Mouse (Mus musculus) MEL (cell line): Measurements from ENCODE around the gene Crocc. TPM values are rescaled to one million over a fixed set of nuclear protein-coding genes. Genes with fewer than 3 reads are reported as not detected.

Experiments used
- DNase-seq: peaks from one replicate; pipeline ENCODE4 v3.0.0; 2011; ENCODE audit warnings: low read depth, low spot score
- H3K27ac ChIP-seq: 2 replicates; pipeline ENCODE4 v1.5.1; 2012; ENCODE audit warnings: low read depth, mild to moderate bottlenecking, control low read depth, low read length, moderate library complexity; ENCODE audit not compliant: control insufficient read depth
- H3K27me3 ChIP-seq, 2 experiments: fragments of 150-350 bp in 1 of 2; sonication (generic) in 1 of 2; 2 replicates each; pipeline ENCODE4 v1.6.1; 2012; ENCODE audit warnings: low read length in 2 of 2, mild to moderate bottlenecking in 2 of 2, improper control_type of control experiment in 1 of 2, moderate library complexity in 1 of 2; ENCODE audit not compliant: insufficient read depth in 2 of 2, control insufficient read depth in 1 of 2
- H3K36me3 ChIP-seq, 2 experiments: 2 replicates each; pipeline ENCODE4 v1.6.1; 2012 to 2014; ENCODE audit warnings: low read length in 2 of 2, improper control_type of control experiment in 1 of 2, inconsistent platforms in 1 of 2, mild to moderate bottlenecking in 1 of 2; ENCODE audit not compliant: insufficient read depth in 2 of 2, control insufficient read depth in 1 of 2
- H3K4me1 ChIP-seq, 2 experiments: fragments of 150-350 bp in 1 of 2; sonication (generic) in 1 of 2; 2 replicates each; pipeline ENCODE4 v1.6.1; 2012; ENCODE audit warnings: low read length in 2 of 2, improper control_type of control experiment in 1 of 2, mild to moderate bottlenecking in 1 of 2; ENCODE audit not compliant: insufficient read depth in 2 of 2, control insufficient read depth in 1 of 2
- H3K4me3 ChIP-seq, 2 experiments: fragments of 150-350 bp in 1 of 2; sonication (generic) in 1 of 2; 2 replicates each; pipeline ENCODE4 v1.5.1; 2012; ENCODE audit warnings: low read depth in 2 of 2, low read length in 2 of 2, mild to moderate bottlenecking in 2 of 2, moderate library complexity in 2 of 2, control low read depth in 1 of 2, improper control_type of control experiment in 1 of 2; ENCODE audit not compliant: control insufficient read depth in 1 of 2, insufficient read depth in 1 of 2
- H3K79me2 ChIP-seq: 2 replicates; pipeline ENCODE4 v1.6.1; 2012; ENCODE audit warnings: mild to moderate bottlenecking, low read length, moderate library complexity; ENCODE audit not compliant: control insufficient read depth, poor library complexity, insufficient read depth
- H3K9ac ChIP-seq: 2 replicates; pipeline ENCODE4 v1.6.1; 2012; ENCODE audit warnings: low read depth, mild to moderate bottlenecking, control low read depth, low read length, moderate library complexity; ENCODE audit not compliant: control insufficient read depth, poor library complexity, severe bottlenecking
- H3K9me3 ChIP-seq: fragments of 150-350 bp; sonication (generic); replicated peaks from 2 replicates; pipeline ENCODE4 v1.6.1; 2012; ENCODE audit warnings: mild to moderate bottlenecking, low read length, improper control_type of control experiment, moderate library complexity; ENCODE audit not compliant: insufficient read depth
- BHLHE40 ChIP-seq: IDR thresholded peaks from 2 replicates; pipeline ENCODE4 v1.6.1; 2012; ENCODE audit warnings: low read depth, mild to moderate bottlenecking, inconsistent platforms, low read length, improper control_type of control experiment, borderline replicate concordance
- CHD2 ChIP-seq: IDR thresholded peaks from 2 replicates; pipeline ENCODE4 v1.6.1; 2011; ENCODE audit warnings: low read length, improper control_type of control experiment
- CTCF ChIP-seq, 3 experiments: IDR thresholded peaks in 2 of 3; conservative IDR thresholded peaks in 1 of 3; 2 replicates each; pipeline ENCODE4 v1.5.1; 2011 to 2012; ENCODE audit warnings: low read length in 3 of 3, low read depth in 2 of 3, mild to moderate bottlenecking in 2 of 3, improper control_type of control experiment in 1 of 3, inconsistent platforms in 1 of 3, mixed read lengths in 1 of 3, moderate library complexity in 1 of 3; ENCODE audit not compliant: control insufficient read depth in 1 of 3, insufficient read depth in 1 of 3, poor library complexity in 1 of 3, severe bottlenecking in 1 of 3
- ELF1 ChIP-seq: IDR thresholded peaks from 2 replicates; pipeline ENCODE4 v1.6.1; 2014; ENCODE audit warnings: low read depth, mild to moderate bottlenecking, inconsistent platforms, low read length, improper control_type of control experiment, moderate library complexity
- ETS1 ChIP-seq: IDR thresholded peaks from 2 replicates; pipeline ENCODE4 v1.6.1; 2012; ENCODE audit warnings: low read depth, mild to moderate bottlenecking, inconsistent platforms, low read length, improper control_type of control experiment, moderate library complexity
- GATA1 ChIP-seq: IDR thresholded peaks from 2 replicates; pipeline ENCODE4 v1.6.1; 2011; ENCODE audit warnings: low read depth, low read length, improper control_type of control experiment
- JUND ChIP-seq: IDR thresholded peaks from 2 replicates; pipeline ENCODE4 v1.6.1; 2011; ENCODE audit warnings: low read depth, mild to moderate bottlenecking, improper control_type of control experiment, low read length
- KAT2A ChIP-seq: conservative IDR thresholded peaks from 2 replicates; pipeline ENCODE4 v1.6.1; 2012; ENCODE audit warnings: low read depth, low read length, improper control_type of control experiment, inconsistent platforms
- MAFK ChIP-seq: IDR thresholded peaks from 2 replicates; pipeline ENCODE4 v1.6.1; 2011; ENCODE audit warnings: low read depth, mild to moderate bottlenecking, low read length, improper control_type of control experiment, borderline replicate concordance
- MAX ChIP-seq: IDR thresholded peaks from 2 replicates; pipeline ENCODE4 v1.6.1; 2011; ENCODE audit warnings: low read length, improper control_type of control experiment
- MAZ ChIP-seq: IDR thresholded peaks from 2 replicates; pipeline ENCODE4 v1.6.1; 2012; ENCODE audit warnings: low read depth, mild to moderate bottlenecking, inconsistent platforms, low read length, improper control_type of control experiment
- NELFE ChIP-seq: IDR thresholded peaks from 2 replicates; pipeline ENCODE4 v1.6.1; 2011; ENCODE audit warnings: low read depth, low read length, improper control_type of control experiment
- NRF1 ChIP-seq: IDR thresholded peaks from 2 replicates; pipeline ENCODE4 v1.6.1; 2014; ENCODE audit warnings: low read depth, mild to moderate bottlenecking, inconsistent platforms, low read length, improper control_type of control experiment, moderate library complexity; ENCODE audit not compliant: poor library complexity, insufficient read depth, severe bottlenecking
- POLR2A ChIP-seq, 2 experiments: IDR thresholded peaks; 2 replicates each; pipeline ENCODE4 v1.6.1; 2011 to 2012; ENCODE audit warnings: low read length in 2 of 2, mild to moderate bottlenecking in 2 of 2, control low read depth in 1 of 2, improper control_type of control experiment in 1 of 2, low read depth in 1 of 2, moderate library complexity in 1 of 2; ENCODE audit not compliant: control insufficient read depth in 1 of 2, insufficient read depth in 1 of 2, poor library complexity in 1 of 2
- POLR2AphosphoS5 ChIP-seq: IDR thresholded peaks from 2 replicates; pipeline ENCODE4 v1.6.1; 2012; ENCODE audit warnings: low read depth, borderline replicate concordance, mild to moderate bottlenecking, inconsistent platforms, low read length, moderate library complexity, mixed read lengths
- RAD21 ChIP-seq: IDR thresholded peaks from 2 replicates; pipeline ENCODE4 v1.6.1; 2011; ENCODE audit warnings: mild to moderate bottlenecking, low read depth, low read length, improper control_type of control experiment
- RCOR1 ChIP-seq: IDR thresholded peaks from 2 replicates; pipeline ENCODE4 v1.6.1; 2012; ENCODE audit warnings: low read depth, mild to moderate bottlenecking, inconsistent platforms, low read length, improper control_type of control experiment
- TAL1 ChIP-seq: IDR thresholded peaks from 2 replicates; pipeline ENCODE4 v1.6.1; 2012; ENCODE audit warnings: mild to moderate bottlenecking, inconsistent platforms, low read length, moderate library complexity, mixed read lengths
- TBP ChIP-seq: IDR thresholded peaks from 2 replicates; pipeline ENCODE4 v1.8.0; 2011; ENCODE audit warnings: low read depth, low read length, improper control_type of control experiment
- TCF12 ChIP-seq: IDR thresholded peaks from 2 replicates; pipeline ENCODE4 v1.6.1; 2014; ENCODE audit warnings: low read depth, mild to moderate bottlenecking, inconsistent platforms, low read length, improper control_type of control experiment, moderate library complexity
- USF1 ChIP-seq: IDR thresholded peaks from 2 replicates; pipeline ENCODE4 v1.6.1; 2014; ENCODE audit warnings: low read depth, mild to moderate bottlenecking, inconsistent platforms, low read length, improper control_type of control experiment, moderate library complexity
- USF2 ChIP-seq, 2 experiments: IDR thresholded peaks; 2 replicates each; pipeline ENCODE4 v1.6.1; 2011 to 2012; ENCODE audit warnings: improper control_type of control experiment in 2 of 2, low read length in 2 of 2, borderline replicate concordance in 1 of 2, inconsistent platforms in 1 of 2, low read depth in 1 of 2, mild to moderate bottlenecking in 1 of 2; ENCODE audit not compliant: insufficient read depth in 1 of 2
- ZC3H11A ChIP-seq: IDR thresholded peaks from 2 replicates; pipeline ENCODE4 v1.6.1; 2012; ENCODE audit warnings: low read depth, mild to moderate bottlenecking, inconsistent platforms, low read length, improper control_type of control experiment
- ZKSCAN1 ChIP-seq: IDR thresholded peaks from 2 replicates; pipeline ENCODE4 v1.6.1; 2012; ENCODE audit warnings: low read depth, mild to moderate bottlenecking, inconsistent platforms, low read length, improper control_type of control experiment, moderate library complexity
- ZMIZ1 ChIP-seq: IDR thresholded peaks from 2 replicates; pipeline ENCODE4 v1.6.1; 2012; ENCODE audit warnings: low read depth, mild to moderate bottlenecking, inconsistent platforms, low read length, improper control_type of control experiment, moderate library complexity
- polyA plus RNA-seq, 2 experiments: library from polyadenylated mRNA; stranded (reverse) in 1 of 2; unstranded in 1 of 2; fragments of >175 nt in 1 of 2; fragments of >200 nt in 1 of 2; gene quantifications; 2 replicates each; pipeline versions ENCODE4 v1.2.1 to v1.2.4; 2012; ENCODE audit warnings: low replicate concordance in 2 of 2, low read depth in 1 of 2; ENCODE audit not compliant: insufficient read length in 2 of 2, insufficient read depth in 1 of 2, missing spikeins in 1 of 2
- total RNA-seq: library from RNA; depleted of rRNA; stranded (reverse); fragments of 300-350 nt; gene quantifications from 2 replicates; pipeline ENCODE4 v1.2.3, GENCODE M21; 2012

Crocc gene
- total and polyA plus RNA-seq, 3 experiments: 0.77 to 3.6 TPM; not detected in 1

DNA sequence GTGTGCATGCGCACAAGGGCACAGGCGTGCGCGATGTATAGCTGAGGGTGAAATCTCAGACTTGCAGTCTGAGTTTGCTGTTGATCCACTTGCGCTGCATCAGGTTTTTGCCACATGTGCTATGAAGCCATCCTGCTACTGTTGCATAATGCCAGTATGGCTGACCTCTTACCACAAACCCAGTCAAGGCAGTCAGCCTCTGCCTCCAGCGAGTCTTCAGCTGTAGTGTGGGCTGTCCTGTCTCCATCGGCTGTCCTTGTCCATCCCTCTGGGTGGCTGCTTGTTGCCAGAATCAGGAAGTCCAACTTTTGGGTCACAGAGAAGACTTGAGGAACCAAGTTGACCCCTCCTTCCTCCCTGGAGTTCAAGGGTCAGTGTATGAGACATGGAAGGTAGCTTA lies 85.0 kb downstream of the Crocc start:
- H3K4me3 ChIP-seq: no peak overlapping the region
- peaks cover 0 to 13% of the 10 kb centered on the region in 2 experiments; a peak in 3 of 4 replicates for H3K4me1 ChIP-seq

DNA sequence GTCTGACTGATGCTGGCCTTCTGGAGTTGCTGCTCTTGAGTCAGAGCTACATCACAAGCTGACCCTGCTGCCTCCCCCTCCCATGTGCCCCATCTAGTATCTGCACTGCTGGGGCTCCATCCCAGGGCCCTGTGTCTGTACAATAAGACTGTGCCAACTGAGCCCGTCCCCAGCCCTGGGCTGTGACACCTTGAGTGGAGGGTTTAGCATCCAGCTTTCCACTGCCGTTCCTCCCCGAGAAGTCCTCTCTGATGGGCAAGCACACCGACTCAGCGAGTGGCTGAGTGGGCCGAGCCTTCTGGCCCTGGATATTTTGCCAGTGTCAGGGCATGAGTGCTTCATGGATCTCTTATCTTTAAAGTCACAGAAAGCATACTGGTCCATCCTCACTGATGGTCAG lies 85.9 kb downstream of the Crocc start:
- DNase-seq: no peak
- H3K36me3 ChIP-seq: peaks cover 4 to 9% of the 10 kb centered on the region in 2 experiments; a peak in 3 of 4 replicates
- no peaks in the 10 kb centered on the region for H3K27me3 ChIP-seq
- H3K9me3 ChIP-seq: no peaks in the 10 kb centered on the region
- H3K79me2 ChIP-seq: no peaks in the 10 kb centered on the region
- H3K9ac ChIP-seq: no peak overlapping the region
- no peak overlapping the region for H3K4me3 ChIP-seq
- no peak overlapping the region for H3K27ac ChIP-seq
- peaks cover 0 to 13% of the 10 kb centered on the region in 2 experiments; a peak in 3 of 4 replicates for H3K4me1 ChIP-seq
- TF ChIP-seq CTCF (IDR thresholded peaks at IDR 0.05 in 2 of 3, conservative IDR thresholded peaks at IDR 0.05 in 1 of 3; ENCODE audit: control insufficient read depth in 1 of 3, insufficient read depth in 1 of 3, low read depth in 2 of 3, low read length in 3 of 3, poor library complexity in 1 of 3, severe bottlenecking in 1 of 3) (no peak), ETS1 (no peak)

More for the DNA sequence above, 85.0 kb downstream of the Crocc start:
- Histone ChIP-seq H3K36me3 (peaks cover 4 to 9% of the 10 kb centered on the region in 2 experiments; a peak in 3 of 4 replicates), H3K79me2 (no peaks in the 10 kb centered on the region), H3K9ac (no peak overlapping the region), H3K27me3 (no peaks in the 10 kb centered on the region), H3K9me3 (no peaks in the 10 kb centered on the region), H3K27ac (no peak overlapping the region)
- no peak for DNase-seq
- TF ChIP-seq RAD21 (no peak), ETS1 (no peak), ZKSCAN1 (no peak), JUND (no peak), MAZ (no peak), TAL1 (no peak), ZC3H11A (no peak), RCOR1 (no peak), MAFK (no peak), ZMIZ1 (no peak), POLR2A (IDR thresholded peaks at IDR 0.05; ENCODE audit: control insufficient read depth in 1 of 2, insufficient read depth in 1 of 2, low read depth in 1 of 2, low read length in 2 of 2, poor library complexity in 1 of 2) (no peak), MAX (no peak), KAT2A (no peak), POLR2AphosphoS5 (no peak)

DNA sequence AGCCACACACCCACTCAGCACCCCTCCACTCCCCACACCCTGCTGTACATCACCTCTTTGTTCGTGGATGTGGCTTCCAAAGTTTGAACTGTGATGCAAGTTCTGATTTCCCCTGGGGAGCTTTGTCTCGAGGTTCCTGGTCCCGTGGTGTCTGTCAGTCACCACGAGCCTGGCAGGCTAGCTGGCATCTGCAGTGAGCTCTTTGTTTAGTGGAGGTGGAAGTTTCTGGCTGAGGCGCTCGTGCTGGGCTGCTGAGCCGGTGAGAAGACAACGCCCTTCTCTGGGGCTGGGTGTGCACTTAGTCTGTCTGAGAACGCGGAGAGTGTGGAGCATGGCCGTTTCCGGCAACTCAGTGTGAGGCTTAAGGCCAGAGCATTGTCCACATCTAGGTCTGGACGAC lies 88.7 kb downstream of the Crocc start:
- Histone ChIP-seq H3K36me3 (peaks cover 0 to 2% of the 10 kb centered on the region in 2 experiments; a peak in 1 of 4 replicates), H3K4me3 (no peak overlapping the region), H3K27ac (no peak overlapping the region)

More for the DNA sequence above, 88.7 kb downstream of the Crocc start:
- Histone ChIP-seq H3K79me2 (no peaks in the 10 kb centered on the region), H3K9me3 (no peaks in the 10 kb centered on the region)
- TF ChIP-seq NRF1 (no peak), TBP (no peak), GATA1 (no peak), CHD2 (no peak), MAFK (no peak), BHLHE40 (no peak), MAZ (no peak), ZC3H11A (no peak), CTCF (IDR thresholded peaks at IDR 0.05 in 2 of 3, conservative IDR thresholded peaks at IDR 0.05 in 1 of 3; ENCODE audit: control insufficient read depth in 1 of 3, insufficient read depth in 1 of 3, low read depth in 2 of 3, low read length in 3 of 3, poor library complexity in 1 of 3, severe bottlenecking in 1 of 3) (no peak), TCF12 (no peak), NELFE (no peak), USF1 (no peak), ELF1 (no peak), USF2 (IDR thresholded peaks at IDR 0.05; ENCODE audit: borderline replicate concordance in 1 of 2, insufficient read depth in 1 of 2, low read depth in 1 of 2, low read length in 2 of 2) (no peak), ZMIZ1 (no peak)
- TF ChIP-seq, all 39 proteins: peak for 0
- no peak for DNase-seq
- H3K4me1 ChIP-seq: no peaks in the 10 kb centered on the region
- no peak overlapping the region for H3K9ac ChIP-seq
- H3K27me3 ChIP-seq: no peaks in the 10 kb centered on the region
